Mouse (Mus musculus) heart, adult 2 months (tissue): ENCODE results near the gene Mcemp1. TPM values are rescaled to one million over a fixed set of nuclear protein-coding genes. Genes with fewer than 3 reads are reported as not detected.
A peak's percentile ranks its signal among the peaks of the same experiment; 100 is the strongest.

Experiments
- DNase-seq, 2 experiments: peaks; one replicate each; pipeline ENCODE4 v3.0.0; 2021
- H3K27ac ChIP-seq: fragments of 200-600 bp; 2 replicates; pipeline ENCODE4 v1.8.1; 2022
- H3K27me3 ChIP-seq: fragments of 200-500 bp; 2 replicates; pipeline ENCODE4 v1.6.1; 2012; ENCODE audit warnings: mild to moderate bottlenecking, low read length, inconsistent platforms, mixed read lengths; ENCODE audit not compliant: control insufficient read depth, insufficient read depth
- H3K36me3 ChIP-seq: fragments of 200-500 bp; 2 replicates; pipeline ENCODE4 v1.6.1; 2012; ENCODE audit warnings: low read length, inconsistent platforms; ENCODE audit not compliant: control insufficient read depth, insufficient read depth
- H3K4me1 ChIP-seq: fragments of 200-500 bp; 2 replicates; pipeline ENCODE4 v1.6.1; 2011; ENCODE audit warnings: low read length; ENCODE audit not compliant: control insufficient read depth, insufficient read depth
- H3K4me3 ChIP-seq: fragments of 200-600 bp; 2 replicates; pipeline ENCODE4 v1.8.1; 2022
- H3K79me2 ChIP-seq: fragments of 200-500 bp; replicated peaks from 2 replicates; pipeline ENCODE4 v1.6.1; 2012; ENCODE audit warnings: mild to moderate bottlenecking, inconsistent platforms, low read length, moderate library complexity, mixed read lengths; ENCODE audit not compliant: control insufficient read depth, insufficient read depth
- H3K9ac ChIP-seq: fragments of 200-500 bp; 2 replicates; pipeline ENCODE4 v1.6.1; 2012; ENCODE audit warnings: low read depth, mild to moderate bottlenecking, control low read depth, inconsistent platforms, low read length, mixed read lengths
- CTCF ChIP-seq: fragments of 200-600 bp; IDR thresholded peaks from 2 replicates; pipeline ENCODE4 v1.8.1; 2022; ENCODE audit warnings: antibody characterized with exemption, mild to moderate bottlenecking, moderate library complexity
- EP300 ChIP-seq: fragments of 200-500 bp; IDR thresholded peaks from 2 replicates; pipeline ENCODE4 v1.6.1; 2011; ENCODE audit warnings: low read depth, low read length, control low read depth; ENCODE audit not compliant: insufficient read depth
- POLR2A ChIP-seq: fragments of 200-500 bp; IDR thresholded peaks from 2 replicates; pipeline ENCODE4 v1.6.1; 2011; ENCODE audit warnings: mild to moderate bottlenecking, low read depth, low read length, control low read depth; ENCODE audit not compliant: insufficient read depth
- WGBS: fragments of 180-500 bp; shearing (Covaris S2); methylation state at CpG from one replicate; pipeline ENCODE4 v1.1.7; 2018; 5-methylcytosine and 5-hydroxymethylcytosine counted together
- intact Hi-C: fragments of 180-260 bp; cut with DNase I; formaldehyde crosslinking; loops from one replicate; pipeline ENCODE4 v1.15.1; 2025
- long read RNA-seq: library from polyadenylated mRNA; stranded (forward); transcript quantifications from one replicate; pipeline ENCODE4 v2.0.0, GENCODE M21; 2021
- polyA plus RNA-seq: library from polyadenylated mRNA; depleted of rRNA; stranded (reverse); fragments of >200 nt; gene quantifications from 2 replicates; pipeline ENCODE4 v1.2.3, GENCODE M21; 2012; rRNA removed
- total RNA-seq, 2 experiments: library from RNA; stranded (reverse); gene quantifications; 2 replicates each; pipeline ENCODE4 v1.2.3; 2021

Mcemp1 gene
- total RNA-seq = under 1 TPM; 0.21 to 0.89 TPM
- 0.31 TPM in 1 of 2 replicates, not detected in the other for polyA plus RNA-seq
- long read RNA-seq, partial matches to known transcripts = 0 of 1 reads
- long read RNA-seq, other reads (novel, unspliced or antisense) = 0 of 1 reads

DNA sequence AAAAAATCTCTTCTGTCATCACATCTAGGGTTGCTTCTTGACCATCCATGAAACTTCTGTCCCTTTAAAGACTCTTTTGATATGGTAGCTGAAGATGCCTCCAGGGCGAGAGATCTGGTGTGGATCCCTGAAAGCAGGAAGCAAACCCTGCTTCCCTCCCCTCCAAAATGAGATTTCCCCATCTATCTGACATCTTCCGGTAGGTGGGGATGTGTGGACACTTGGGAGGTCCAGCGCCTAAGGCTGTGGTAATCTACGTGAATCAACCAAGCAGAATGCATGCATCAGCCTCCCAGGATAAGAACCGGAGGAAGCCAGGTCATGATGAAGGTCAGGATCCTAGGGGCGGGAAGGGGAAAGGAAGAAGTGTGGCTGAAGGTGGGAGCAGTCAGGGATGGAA, at the start of gene Mcemp1:
Gene Mcemp1, plus strand, starts transcription at position 248 of the 400 bp plus-strand sequence.
- H3K27ac ChIP-seq = no peak within 1 kb of the TSS
- no peak within 1 kb of the TSS for H3K4me3 ChIP-seq
- no peaks in the 10 kb centered on the region for H3K36me3 ChIP-seq
- TF ChIP-seq CTCF (no peak), EP300 (no peak), POLR2A (no peak)
- intact Hi-C loops = no loop called here
- H3K27me3 ChIP-seq = no peaks in the 10 kb centered on the region
- no peaks in the 10 kb centered on the region for H3K4me1 ChIP-seq
- no peak within 1 kb of the TSS for H3K9ac ChIP-seq
- DNase-seq = no peak
- no peaks in the 10 kb centered on the region for H3K79me2 ChIP-seq
- WGBS = 50% methylated on average over 6 of the region's 6 CpGs

DNA sequence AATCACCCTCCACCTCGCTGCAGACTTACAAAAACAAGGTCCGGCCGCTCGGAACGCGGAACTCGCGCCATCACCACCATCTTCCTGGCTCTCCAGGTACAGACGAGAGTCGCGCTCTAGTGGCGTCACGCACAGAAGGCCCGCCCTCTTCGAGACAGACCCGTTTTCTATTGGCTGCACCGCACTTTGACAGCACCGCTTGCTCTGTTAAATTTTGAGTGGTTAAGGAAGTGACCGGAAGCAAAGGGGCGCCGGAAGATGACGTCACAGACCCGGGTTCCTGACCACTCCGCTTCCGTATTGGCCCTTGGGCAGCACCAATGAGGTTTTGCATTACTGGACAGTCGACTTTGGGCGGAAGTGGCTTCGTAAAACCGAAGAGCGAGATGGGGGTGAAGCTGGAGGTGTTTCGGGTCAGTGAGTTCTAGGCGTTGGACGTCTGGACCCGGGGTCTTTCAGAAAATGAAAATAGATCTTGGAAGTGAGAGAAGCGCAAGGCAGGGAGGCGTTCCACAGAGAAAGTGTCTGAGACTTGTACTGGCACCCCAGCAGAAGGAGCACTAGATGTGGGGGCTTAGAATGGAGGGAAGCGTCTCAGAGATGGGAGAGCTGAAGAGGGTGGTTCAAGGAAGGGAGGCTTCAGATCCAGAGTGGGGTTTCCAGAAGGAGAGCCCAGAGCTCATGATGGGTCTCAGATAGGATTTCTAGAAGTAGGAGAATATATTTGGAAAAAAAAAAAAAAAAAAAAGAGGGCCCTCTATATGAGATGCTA, 44.2 kb upstream of the Mcemp1 start, which contains the start of the genes Xab2 and Pet100:
Gene Xab2, minus strand, starts transcription at position 118 of the 772 bp plus-strand sequence.
Gene Pet100, plus strand, starts transcription at position 350 of the 772 bp plus-strand sequence.
- no peak for TF ChIP-seq CTCF
- peak; percentile 83 for TF ChIP-seq POLR2A
- peak; percentile 60; the same call in 1 of the 2 replicates for TF ChIP-seq EP300
- DNase-seq = peak; percentile 98
- H3K27ac ChIP-seq = peak within 1 kb of the TSS; percentile 61
- under 1% methylated on average over 37 of the region's 37 CpGs for WGBS
- peaks cover 4% of the 10 kb centered on the region for H3K4me1 ChIP-seq
- intact Hi-C loops = loop anchor here (2.0 to 5.0 kb wide), 3 partner anchors 55 to 104 kb away; partner anchors contain the start of genes Pnpla6 and Trappc5
- H3K36me3 ChIP-seq = no peaks in the 10 kb centered on the region
- peak within 1 kb of the TSS; percentile 84 for H3K4me3 ChIP-seq
- no peaks in the 10 kb centered on the region for H3K27me3 ChIP-seq
- no peaks in the 10 kb centered on the region for H3K79me2 ChIP-seq
- peak within 1 kb of the TSS; percentile 67 for H3K9ac ChIP-seq

DNA sequence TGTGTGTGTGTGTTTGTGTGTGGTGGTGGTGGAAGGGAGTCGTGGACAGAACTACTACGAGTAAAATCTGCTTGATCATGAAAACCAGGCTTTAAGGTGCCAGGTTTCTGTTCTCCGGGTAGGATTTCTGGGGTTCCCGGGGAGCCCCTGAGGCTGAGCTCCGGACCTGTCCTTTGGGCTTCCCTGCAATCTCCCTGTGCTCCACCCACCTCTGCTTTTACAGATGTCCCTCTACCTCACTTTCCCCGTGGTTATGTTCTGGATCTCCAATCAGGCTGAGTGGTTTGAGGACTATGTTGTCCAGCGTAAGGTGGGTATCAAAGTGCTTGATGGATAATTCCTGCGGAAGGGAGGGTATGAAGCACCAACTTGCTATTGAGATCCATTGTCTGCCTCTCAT, 43.4 kb upstream of the Mcemp1 start:
- TF ChIP-seq POLR2A (no peak), EP300 (no peak), CTCF (no peak)
- Histone ChIP-seq H3K36me3 (no peaks in the 10 kb centered on the region), H3K9ac (no peak overlapping the region), H3K27me3 (no peaks in the 10 kb centered on the region), H3K4me3 (no peak overlapping the region), H3K27ac (no peak overlapping the region), H3K4me1 (peaks cover 4% of the 10 kb centered on the region), H3K79me2 (no peaks in the 10 kb centered on the region)
- 62% methylated on average over 8 of the region's 8 CpGs for WGBS
- intact Hi-C loops = loop anchor here (5.0 kb wide), 2 partner anchors 65 to 105 kb away; partner anchors contain the start of gene Pnpla6
- no peak for DNase-seq

DNA sequence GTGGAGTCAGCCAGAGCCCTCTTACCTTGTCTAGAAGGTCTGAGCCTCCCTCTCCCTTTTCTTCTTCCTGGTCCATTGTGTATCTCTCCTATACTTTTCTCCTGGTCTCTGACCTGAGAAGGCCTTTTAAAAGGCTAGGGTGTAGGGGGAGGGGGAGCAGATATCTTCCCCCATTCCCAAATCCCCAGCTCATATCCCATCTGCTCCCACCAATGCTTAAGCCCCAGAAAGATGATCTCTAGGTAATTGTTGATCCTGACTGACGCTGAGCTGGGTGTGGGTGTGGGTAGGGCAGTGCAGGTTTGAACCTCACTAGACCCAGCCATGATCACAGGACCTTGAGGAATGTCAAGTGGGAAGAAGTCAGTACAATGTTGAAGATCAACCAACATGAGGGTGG, 40.1 kb upstream of the Mcemp1 start, which contains the start of gene Pcp2:
Gene Pcp2, minus strand, starts transcription at position 101 of the 400 bp plus-strand sequence.
- intact Hi-C loops = no loop called here
- WGBS = 59% methylated on average over 1 of the region's 1 CpGs
- H3K79me2 ChIP-seq = no peaks in the 10 kb centered on the region
- H3K27me3 ChIP-seq = peaks cover 1% of the 10 kb centered on the region; the same call in 1 of the 2 replicates
- H3K4me1 ChIP-seq = peaks cover 2% of the 10 kb centered on the region
- no peak for DNase-seq
- H3K36me3 ChIP-seq = no peaks in the 10 kb centered on the region
- no peak within 1 kb of the TSS for H3K27ac ChIP-seq
- no peak within 1 kb of the TSS for H3K9ac ChIP-seq
- no peak within 1 kb of the TSS for H3K4me3 ChIP-seq
- TF ChIP-seq POLR2A (no peak), EP300 (no peak)

DNA sequence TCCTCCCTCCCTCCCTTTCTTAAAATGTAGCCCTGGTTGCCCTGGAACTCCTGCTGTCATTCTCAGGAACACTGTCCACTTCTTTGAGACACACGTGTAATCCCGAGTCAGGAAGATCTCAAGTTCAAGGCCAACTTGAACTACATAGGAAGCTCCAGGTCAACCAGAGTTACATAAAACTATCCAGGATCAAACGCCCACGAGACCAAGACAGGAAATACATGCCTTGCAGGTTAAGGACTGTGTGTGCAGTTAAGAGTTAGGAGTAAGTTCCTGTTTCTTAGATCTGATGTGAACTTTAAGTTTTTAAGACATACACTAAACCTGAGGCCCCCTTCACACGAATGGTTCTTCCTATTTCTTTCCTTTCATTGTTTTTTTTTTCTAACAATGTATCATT, 38.6 kb upstream of the Mcemp1 start:
- Histone ChIP-seq H3K4me3 (no peak overlapping the region), H3K27ac (no peak overlapping the region), H3K9ac (no peak overlapping the region), H3K79me2 (no peaks in the 10 kb centered on the region), H3K36me3 (no peaks in the 10 kb centered on the region), H3K4me1 (peaks cover under 1% of the 10 kb centered on the region), H3K27me3 (peaks cover 1% of the 10 kb centered on the region; the same call in 1 of the 2 replicates)
- TF ChIP-seq CTCF = no peak
- TF ChIP-seq POLR2A = no peak
- no peak for TF ChIP-seq EP300
- no peak for DNase-seq
- intact Hi-C loops = no loop called here
- WGBS = 31% methylated on average over 5 of the region's 5 CpGs

DNA sequence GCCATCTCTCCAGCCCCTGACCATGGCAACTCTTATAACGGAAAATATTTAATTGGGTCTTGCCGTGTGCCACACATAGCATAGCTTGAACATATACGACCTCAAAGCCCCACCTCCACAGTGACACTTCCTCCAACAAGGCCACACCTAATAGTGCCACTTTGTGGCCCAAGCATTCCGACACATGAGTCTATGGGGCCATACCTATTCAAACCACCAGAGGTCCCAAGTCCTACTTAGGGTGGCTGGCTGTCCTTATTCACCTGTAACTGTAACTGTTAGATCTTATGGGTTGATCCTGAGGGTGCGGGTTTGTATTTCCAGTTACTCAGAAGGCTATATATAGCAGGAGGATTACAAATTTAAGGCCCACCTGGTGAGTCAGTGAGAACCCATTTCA, 37.5 kb upstream of the Mcemp1 start:
- Histone ChIP-seq H3K79me2 (no peaks in the 10 kb centered on the region), H3K27me3 (peaks cover 1% of the 10 kb centered on the region; the same call in 1 of the 2 replicates), H3K4me1 (no peaks in the 10 kb centered on the region), H3K36me3 (no peaks in the 10 kb centered on the region), H3K27ac (no peak overlapping the region), H3K9ac (no peak overlapping the region), H3K4me3 (no peak overlapping the region)
- 21% methylated on average over 5 of the region's 5 CpGs for WGBS
- TF ChIP-seq CTCF = peak; percentile 58
- no peak for TF ChIP-seq POLR2A
- no peak for TF ChIP-seq EP300
- intact Hi-C loops = no loop called here
- DNase-seq = no peak
